Mouse (Mus musculus) left cerebral cortex, adult 11 months (tissue): ENCODE results near the gene Cpne4.
A peak's percentile ranks its signal among the peaks of the same experiment; 100 is the strongest.

Source experiments
- DNase-seq: peaks from one replicate; pipeline ENCODE4 v3.0.0; 2022; ENCODE audit warnings: low spot score

Gene Cpne4

GRCm38 (mm10) chr9:104877014-104877413, 329.9 kb downstream of the Cpne4 start:
- DNase-seq: no peak

DNA sequence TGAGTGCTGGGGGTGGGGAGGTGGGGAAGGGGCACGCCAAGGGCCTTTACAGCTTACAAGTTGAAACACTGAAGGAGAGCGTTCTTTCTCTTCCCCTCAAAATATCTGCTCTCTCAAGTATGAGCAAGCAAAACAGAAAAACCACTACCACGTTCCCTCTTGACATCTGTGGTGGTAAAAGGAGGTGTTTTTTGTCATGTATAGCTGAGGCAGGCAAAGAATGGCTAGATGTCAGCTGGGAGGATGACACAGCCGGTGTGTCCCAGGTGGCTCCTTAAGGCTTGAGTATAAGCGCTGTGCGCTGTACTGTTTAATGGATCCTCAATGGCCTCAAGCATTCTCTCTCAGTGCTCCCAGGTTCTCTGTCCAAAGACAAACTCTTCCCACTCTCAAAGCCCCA, 331.5 kb downstream of the Cpne4 start:
- DNase-seq: no peak

DNA sequence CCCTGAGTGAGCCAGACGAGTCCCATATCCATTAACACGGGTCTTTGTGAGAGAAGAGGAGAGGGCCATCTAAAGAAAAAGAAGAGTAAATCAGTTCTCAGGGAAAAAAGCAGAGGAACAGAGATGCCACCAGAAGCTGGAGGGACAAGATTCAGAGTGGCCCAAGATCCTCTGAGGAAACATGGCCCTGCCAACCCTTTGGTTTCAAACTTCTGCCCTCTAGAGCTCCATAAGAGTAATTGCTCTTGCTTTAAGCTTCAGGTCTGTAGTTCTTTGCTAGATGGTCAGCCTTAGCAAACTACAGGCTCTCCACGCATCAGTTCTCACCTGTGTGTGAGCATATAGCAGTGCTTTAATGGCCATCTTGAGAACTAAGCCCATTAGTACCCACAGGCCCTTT, 343.4 kb downstream of the Cpne4 start:
- no peak for DNase-seq

DNA sequence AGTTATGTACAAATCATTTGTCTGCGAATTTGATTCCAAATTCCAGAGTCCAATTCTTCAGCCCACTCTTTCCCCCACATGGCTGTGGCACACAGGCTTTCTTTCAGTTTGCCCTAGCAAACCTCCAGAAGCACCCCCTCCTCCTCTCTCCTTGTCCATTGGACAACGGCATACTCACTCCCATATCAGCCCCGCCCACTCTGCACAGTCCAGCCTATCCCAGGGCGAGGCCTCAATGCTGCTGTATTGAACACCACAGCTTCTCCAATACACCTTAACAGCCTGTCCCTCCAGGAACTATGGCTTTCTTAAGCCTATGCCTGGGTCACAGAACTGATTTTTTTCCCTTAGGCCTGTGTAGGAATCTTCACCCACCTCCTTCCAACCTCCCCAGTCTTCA, 348.3 kb downstream of the Cpne4 start:
- no peak for DNase-seq

- DNase-seq: no peak
Measured at GRCm38 (mm10) chr9:104901118-104901517, 354.0 kb downstream of the Cpne4 start.

DNA sequence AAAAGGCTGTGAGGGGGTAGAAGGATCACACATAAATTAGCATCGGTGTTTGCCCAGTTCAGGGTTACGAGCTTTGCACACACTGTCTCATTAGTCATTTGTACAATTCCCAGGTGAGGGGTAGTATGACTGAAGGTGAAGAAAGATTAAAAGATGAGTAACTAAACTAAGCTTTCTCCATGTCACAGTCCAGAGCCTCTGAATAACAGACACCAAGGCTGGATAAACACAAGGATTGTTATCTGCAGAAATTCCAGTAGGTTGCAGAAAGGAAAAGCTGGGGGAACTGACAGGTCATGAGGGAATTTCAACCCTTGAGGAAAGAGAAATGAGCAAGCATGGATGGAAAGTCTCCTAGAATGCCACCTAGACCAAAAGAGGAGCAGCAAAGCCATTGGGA, 354.7 kb downstream of the Cpne4 start:
- DNase-seq: no peak

DNA sequence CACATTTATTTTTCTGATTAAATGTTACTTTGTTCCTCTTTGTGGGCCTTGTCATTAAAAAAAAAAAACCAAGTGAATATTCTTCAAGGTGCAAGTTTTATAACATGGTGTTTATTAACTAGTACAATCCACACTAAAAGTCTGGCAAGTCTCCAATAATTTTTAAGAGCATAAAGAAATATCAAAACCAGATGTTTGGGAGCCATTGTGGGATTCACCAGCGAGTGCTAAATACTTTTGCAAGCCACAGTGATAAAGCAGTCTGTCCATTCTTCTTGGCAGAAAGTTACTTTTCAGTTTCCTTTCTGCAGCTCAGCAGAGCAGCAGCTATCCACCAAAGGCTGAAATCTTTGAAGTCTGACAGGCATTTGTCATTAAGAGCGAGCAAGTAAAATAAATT, 365.6 kb downstream of the Cpne4 start:
- DNase-seq: no peak

GRCm38 (mm10) chr9:104913327-104913726, 366.2 kb downstream of the Cpne4 start:
- DNase-seq: no peak

DNA sequence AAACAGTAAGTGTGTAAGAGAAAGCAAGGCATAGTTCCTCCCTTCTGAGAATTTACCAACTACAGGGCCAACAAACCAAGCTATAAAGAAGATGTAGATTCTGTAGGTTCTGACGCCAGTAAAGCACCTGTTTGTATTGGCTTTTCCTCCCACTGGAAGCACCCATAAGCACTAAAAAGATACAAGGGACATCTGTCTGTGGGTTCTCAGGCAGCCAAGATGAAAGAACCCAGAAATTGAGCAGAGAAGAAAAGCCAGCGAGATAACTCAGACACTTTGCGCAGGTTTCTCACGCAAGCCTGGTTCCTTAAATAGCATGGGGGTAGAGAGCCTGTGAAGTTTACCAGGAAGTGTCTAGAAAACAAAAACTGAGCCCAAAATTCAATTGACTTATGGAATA, 374.1 kb downstream of the Cpne4 start:
- no peak for DNase-seq

DNA sequence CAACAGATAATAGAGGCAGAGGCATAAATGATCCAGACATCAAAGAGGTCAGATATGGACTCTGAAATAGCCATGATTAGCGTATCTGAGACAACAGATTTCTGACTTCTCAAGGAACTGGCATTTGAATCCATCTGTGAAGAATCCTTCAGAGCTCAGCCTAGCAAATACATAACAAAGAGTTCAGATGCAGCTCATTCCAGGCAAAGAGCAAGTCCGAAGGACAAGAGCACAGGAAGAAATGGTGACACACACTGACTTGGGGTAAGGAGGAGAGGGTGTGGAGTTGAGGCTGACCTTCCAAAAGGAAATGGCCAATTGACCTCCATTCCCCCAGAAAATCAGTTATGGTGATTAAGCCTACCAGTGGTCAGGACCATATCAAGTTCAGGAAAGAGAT, 375.0 kb downstream of the Cpne4 start:
- no peak for DNase-seq

DNA sequence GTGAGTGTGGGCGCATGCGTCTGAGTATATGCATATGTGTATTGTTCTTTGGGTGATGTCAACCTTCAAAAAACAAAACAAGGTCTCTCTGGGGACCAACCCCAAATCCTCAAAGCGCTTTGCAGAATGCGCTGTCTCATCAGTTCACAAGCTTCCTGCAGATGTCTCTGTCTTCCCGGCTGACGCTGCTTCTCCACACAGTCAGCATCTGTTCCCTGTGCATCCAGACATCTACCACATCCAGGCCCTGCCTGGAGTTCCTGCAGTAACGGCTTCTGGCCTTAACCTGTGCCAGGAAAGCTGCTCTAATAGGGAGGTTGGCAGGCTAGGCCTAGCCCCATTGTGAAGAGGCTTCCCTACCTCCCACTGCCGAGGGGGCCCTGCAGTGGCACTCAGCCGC, 381.7 kb downstream of the Cpne4 start:
- DNase-seq: no peak

GRCm38 (mm10) chr9:104940389-104940788, 393.3 kb downstream of the Cpne4 start:
- DNase-seq: no peak

GRCm38 (mm10) chr9:104950551-104950950, 403.5 kb downstream of the Cpne4 start:
- DNase-seq: no peak

GRCm38 (mm10) chr9:104952176-104952575, 405.1 kb downstream of the Cpne4 start:
- no peak for DNase-seq

- DNase-seq: no peak
Measured at GRCm38 (mm10) chr9:104972828-104973227, 425.7 kb downstream of the Cpne4 start.

DNA sequence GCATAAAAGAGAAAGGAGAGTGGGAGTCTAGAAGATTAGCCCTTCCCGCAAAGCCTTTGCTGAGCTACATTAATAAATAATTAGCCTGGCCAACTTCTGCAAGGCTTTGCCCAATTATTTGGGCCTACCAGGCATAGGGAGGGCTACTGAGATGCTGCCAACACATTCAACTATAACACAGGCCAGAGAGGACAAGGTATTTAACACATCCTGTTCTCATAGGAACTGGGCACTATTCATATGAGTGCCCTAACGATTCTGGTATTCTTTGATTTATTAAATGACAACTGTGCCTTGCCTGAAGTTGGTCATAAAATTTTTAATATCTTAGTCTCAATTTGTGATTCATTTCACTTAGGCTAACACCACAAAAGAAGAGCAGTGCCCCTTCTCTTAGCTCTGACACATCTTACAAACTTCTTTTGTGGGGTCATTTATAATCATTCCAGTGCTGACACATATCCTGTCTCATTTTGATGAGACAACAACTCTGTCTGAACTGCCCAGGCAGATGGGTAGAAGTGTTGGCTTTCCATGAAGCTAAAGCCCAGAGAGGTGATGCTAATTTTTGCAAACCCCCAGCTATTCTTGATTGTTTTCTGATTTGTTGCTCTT, 435.0 kb downstream of the Cpne4 start:
- no peak for DNase-seq

DNA sequence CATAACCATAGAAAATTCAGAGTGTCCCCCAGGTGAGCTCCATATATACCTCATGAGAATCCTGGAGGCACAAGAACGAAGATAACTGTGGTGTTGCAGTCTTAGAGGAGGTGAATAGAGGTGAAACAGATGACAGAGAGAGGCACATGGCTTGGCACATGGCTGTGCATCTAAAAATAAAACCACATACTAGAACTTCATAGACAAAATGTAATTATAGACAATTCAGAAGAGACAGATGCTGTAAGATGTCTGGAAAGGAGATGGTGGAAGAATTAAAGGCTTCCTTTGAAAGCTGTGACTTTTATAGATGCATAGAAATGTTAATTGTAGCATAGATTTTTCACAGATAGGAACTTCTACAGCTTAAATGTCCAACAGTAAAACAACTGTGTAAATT, 451.1 kb downstream of the Cpne4 start:
- peak; percentile 21 for DNase-seq

- peak; percentile 18 for DNase-seq
Measured at GRCm38 (mm10) chr9:105010721-105011120, 463.6 kb downstream of the Cpne4 start.

DNA sequence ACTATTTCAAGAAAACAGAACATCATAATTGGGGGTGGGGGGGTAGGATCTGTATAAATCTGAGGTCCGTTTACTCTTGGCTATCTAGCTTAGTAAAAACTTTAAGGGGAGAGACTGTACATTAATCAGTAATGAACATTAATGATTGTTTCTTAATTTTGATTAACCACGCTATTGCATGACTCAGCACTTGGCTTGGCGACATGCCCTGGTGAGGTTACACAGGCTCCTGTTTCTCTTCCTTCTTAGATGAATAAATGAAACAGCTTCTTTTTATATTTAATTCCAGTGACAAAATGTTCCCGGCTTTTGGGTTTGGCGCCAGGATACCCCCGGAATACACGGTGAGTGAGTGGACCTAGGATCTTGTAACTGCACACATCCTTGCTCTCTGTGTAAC, 471.1 kb downstream of the Cpne4 start:
- no peak for DNase-seq

DNA sequence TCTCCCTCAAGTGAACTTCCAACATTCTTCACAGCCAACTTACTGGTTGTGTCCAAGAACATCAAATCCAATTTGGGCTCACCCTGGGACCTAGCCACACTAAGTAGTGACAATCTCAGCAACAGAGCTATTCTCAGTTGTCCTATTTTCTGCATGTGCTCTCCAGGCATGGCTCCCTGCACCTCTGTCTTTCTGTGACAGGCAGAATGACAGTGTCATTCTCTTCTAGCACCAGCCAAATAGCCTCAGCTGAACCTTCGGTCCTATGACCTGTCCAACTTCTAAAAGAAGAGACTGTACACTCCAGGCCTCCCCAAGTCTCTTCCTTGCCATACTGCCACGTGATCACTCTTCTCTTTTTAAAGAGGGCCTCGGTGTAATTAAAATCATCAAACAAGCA, 481.2 kb downstream of the Cpne4 start:
- no peak for DNase-seq

DNA sequence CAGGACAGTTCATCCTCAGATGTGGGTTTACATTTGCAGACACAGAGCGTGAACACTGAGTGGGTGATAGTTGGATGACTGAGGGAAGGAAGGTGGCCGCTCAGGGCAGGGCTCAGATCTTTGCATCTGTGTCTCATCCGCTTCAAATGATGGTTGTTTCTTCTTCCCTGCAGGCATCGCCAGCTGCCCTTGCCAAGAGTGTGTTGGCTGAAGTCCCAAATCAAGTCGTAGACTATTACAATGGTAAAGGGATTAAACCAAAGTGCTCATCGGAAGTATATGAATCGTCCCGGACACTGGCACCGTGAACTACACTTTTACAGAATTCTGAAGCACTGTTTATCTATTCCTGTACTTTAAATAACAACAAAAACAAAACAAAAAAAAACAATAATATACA, 485.5 kb downstream of the Cpne4 start:
- no peak for DNase-seq

GRCm38 (mm10) chr9:105033641-105034040, 486.6 kb downstream of the Cpne4 start:
- DNase-seq: no peak

GRCm38 (mm10) chr9:105037847-105038246, 490.8 kb downstream of the Cpne4 start:
- DNase-seq: no peak

DNA sequence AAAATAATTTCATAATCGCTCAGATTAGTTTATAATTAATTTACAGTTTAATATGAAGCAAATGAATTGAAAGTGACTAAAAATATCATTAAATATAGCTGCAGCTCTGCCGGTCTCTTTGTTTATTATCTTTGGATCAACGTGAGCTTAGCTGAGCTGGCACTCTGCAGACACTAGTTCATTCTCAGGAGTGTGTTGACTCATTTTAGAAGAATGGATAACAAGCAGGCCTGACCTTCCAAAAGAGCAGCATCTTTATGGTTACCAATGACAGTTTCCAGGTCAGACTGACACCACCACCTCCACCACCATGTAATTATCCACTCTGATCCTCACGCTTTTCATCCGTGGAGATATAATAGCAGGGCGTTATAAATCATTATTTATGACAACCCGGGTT, 498.9 kb downstream of the Cpne4 start:
- no peak for DNase-seq

DNA sequence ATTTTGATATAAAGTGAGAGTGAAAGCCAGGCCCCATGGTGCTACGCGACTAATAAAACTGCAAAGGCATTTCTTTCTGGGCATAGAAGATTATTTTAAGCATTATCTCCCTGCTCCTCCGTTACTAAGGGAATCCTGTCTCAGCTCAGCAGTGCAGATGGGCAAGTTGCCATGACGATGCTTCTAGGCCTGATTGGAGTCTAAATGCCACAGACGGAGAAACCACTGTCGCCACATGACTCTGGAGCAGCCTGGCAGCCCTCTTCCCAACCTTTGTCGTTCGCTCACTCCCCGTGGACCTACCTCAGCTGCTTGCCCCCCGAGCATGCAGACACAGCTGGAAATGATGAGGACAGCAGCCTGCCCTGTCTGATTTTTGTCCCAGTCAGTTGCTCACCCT, 501.3 kb downstream of the Cpne4 start:
- DNase-seq: peak; percentile 62
